Mouse (Mus musculus) kidney, adult 2 months (tissue): Measurements from ENCODE around the gene Lrrc38.

Experiments
- CTCF ChIP-seq: fragments of 200-500 bp; conservative IDR thresholded peaks from 2 replicates; pipeline ENCODE4 v1.5.1; 2011; ENCODE audit warnings: low read depth, mild to moderate bottlenecking, control low read depth, low read length, moderate library complexity, mixed read lengths; ENCODE audit not compliant: insufficient read depth, insufficient read length
- POLR2A ChIP-seq: fragments of 200-500 bp; IDR thresholded peaks from one replicate; pipeline ENCODE4 v1.6.1; 2011; ENCODE audit warnings: low read depth, low read length, control low read depth

GRCm38 (mm10) chr4:143301042-143301441, 48.5 kb upstream of the Lrrc38 start:
- TF ChIP-seq POLR2A (no peak), CTCF (no peak)
